Mouse (Mus musculus): ENCODE data around the gene Zscan4d. TPM values are rescaled to one million over a fixed set of nuclear protein-coding genes. Genes with fewer than 3 reads are reported as not detected.

The Zscan4d gene
- polyA plus RNA-seq (2012; fragmentation: generic; extraction: Trizol), result not detected

DNA sequence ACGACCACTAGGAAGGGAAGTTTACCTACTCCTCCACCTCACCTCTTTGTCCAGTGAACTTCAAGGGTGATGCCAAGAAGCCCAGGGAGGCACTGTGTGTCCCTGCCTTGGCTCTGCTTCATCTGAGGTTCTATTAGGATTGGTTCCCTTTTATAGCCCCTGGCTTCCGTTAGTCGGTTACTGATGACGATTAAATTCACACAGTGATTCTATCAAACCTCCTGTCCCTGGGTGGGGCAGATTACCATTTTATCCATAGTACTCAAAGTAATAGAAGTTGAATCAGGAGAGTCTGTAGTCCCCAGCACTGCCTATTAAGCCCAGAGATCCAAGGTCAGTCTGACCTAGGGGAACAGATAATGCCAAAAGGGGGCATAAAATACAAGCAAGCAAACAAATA, at the start of gene Zscan4d:
Gene Zscan4d (minus strand): TSS at position 101 of the 400 bp plus-strand sequence.

Other genes starting within 250 kb of the Zscan4d start
- under 1 TPM in 1 of 2 experiments, not detected in 1; 0.02 TPM for gene Zscan4c, start 160.4 kb downstream of the Zscan4d start, polyA plus RNA-seq (2012; fragmentation: generic; extraction: Trizol)
- not detected for gene Zscan4-ps1, start 96.5 kb downstream of the Zscan4d start, polyA plus RNA-seq (2012; fragmentation: generic; extraction: Trizol)
- gene Zscan4e, start 144.5 kb upstream of the Zscan4d start, polyA plus RNA-seq (2012; fragmentation: generic; extraction: Trizol), result under 1 TPM in 1 of 2 experiments, not detected in 1; 0.02 TPM
- not detected for gene Zscan4f, start 231.8 kb upstream of the Zscan4d start, polyA plus RNA-seq (2012; fragmentation: generic; extraction: Trizol)